Mouse (Mus musculus): Measurements from ENCODE around the gene Pigq.
A peak's percentile ranks its signal among the peaks of the same experiment; 100 is the strongest.

The Pigq gene

GRCm38 (mm10) chr17:25957586-25958051, 12.9 kb upstream of the Pigq start:
- DNase-seq, result no peak

GRCm38 (mm10) chr17:25956631-25957030, 11.9 kb upstream of the Pigq start:
- DNase-seq, result no peak

DNA sequence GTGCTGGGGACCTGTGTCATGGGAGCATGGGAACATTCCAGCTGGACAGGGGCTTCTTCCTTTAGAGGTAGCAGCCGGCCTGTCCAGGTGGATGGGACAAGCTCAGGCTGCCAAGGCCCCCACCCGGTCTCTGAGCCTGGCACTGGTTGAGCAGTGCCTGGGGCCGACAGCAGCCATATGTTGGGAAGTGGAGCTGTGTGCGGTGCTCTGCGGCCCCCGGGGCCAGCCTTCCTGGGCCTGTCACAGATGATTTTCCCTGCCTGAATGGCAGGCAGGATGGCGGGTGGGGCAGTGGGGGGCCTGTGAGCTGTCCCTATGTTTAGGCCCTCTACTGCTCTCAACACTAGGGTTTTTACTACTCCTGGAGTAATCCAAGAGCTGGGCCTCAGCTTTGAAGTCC, 11.5 kb upstream of the Pigq start:
- no peak for DNase-seq

DNA sequence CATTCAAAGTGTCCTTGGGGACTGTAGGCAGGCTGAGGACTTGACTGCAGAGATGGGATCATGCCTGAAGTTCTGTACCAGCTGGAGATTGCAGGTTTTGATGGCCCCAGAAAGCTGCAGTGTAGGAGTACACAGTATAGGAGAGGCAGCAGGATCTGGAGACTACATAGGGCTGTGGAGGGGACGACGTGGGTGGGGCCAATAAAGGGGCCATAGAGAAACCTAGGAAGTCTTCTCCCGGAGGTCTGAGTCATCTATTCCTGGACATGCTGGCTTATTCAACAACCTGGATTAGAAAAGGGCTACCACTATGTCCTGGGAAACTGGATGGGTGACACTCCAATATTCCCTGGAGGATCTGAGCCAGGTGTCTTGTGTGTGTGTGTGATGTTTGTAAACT, 11.0 kb upstream of the Pigq start:
- DNase-seq, result no peak

GRCm38 (mm10) chr17:25954671-25955070, 9.9 kb upstream of the Pigq start:
- DNase-seq, result no peak

DNA sequence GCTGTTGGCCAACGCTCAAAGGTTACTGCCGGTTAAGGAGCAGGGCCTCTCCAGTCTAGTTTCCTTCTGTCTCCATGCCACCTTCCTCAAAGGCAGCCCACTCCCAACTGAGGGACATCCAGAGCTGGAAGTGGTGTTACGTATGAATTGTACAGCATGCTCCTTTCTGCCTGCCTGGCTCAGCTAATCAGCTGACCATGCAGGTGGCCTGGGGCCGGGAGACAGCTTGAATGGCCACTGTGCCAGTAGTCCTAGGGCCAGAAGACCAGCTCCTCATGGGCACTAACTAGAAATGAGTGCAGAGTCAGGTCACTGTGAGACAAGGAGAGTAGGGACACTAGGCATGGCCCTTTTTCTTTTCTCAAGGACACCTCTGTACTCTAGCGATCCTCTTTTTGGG, 8.4 kb upstream of the Pigq start:
- no peak for DNase-seq

DNA sequence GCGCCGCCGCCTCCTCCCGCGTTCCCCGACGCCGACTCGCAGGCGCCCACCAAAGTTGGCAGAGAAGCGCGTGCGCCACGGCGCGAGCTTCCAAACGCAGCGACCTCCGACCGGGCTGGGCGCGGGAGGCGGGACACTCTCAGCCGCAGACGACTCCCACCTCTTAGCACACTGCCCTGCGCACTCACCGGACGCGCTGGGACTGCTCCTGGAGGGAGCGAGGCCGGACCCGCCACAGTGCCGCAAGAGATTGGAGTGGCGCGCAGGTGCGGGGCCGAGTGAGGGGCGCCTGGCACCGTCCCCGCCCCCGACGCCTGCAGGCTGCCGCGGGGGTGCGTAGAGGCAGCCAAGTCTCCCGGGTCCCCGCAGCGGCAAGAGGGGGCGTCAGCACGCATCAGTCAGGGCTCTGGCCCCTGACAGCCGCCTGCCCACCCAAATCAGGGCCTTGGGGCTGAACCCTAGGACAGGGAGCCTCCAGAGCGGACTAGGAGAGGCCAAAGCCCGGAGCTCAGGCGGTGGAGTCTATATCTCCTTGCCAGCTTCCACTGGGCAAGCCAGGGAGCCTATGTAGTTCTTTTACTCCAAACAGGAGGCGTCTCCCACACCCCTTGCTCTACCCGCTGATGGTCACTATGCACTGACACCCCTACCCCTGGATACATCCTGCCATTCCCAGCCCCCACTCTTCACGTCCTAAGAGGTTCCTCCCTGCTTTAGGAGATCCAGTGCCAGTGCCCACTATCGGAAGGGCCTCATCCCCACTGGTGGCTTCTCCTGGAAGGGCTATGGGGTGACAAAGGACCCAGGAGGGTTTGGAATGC, 7.3 kb upstream of the Pigq start, which contains the start of gene A930017K11Rik:
Gene A930017K11Rik, minus strand, starts transcription at position 763 of the 821 bp plus-strand sequence.
- DNase-seq, result no peak

DNA sequence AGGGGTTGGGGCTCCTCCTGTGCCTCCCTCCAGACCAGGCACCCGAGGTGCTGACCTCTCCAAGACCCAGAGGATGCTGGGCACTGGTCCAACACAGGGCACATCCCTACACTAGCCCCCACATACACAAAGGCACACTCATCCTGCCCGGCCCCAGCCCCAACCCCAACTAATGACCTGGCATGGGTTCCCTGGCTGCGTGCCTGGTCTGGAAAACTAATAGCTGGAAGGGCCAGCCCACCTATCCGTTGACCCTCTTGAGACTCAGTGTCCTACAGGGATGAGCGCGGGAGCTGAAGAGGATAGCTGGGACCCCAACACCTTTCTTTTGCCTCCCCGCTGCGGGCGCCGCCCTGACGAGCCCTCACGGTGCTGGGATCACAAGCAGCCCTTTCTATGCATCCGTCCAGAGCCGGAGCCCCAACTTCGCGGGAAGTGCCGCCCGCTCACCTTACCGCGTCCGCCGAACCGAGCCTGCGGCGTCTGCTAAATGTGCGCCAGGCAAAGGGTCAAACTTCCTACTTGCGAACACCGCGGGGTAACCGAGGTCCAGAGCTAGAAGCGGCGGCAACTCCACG, 6.6 kb upstream of the Pigq start:
- DNase-seq, result no peak

DNA sequence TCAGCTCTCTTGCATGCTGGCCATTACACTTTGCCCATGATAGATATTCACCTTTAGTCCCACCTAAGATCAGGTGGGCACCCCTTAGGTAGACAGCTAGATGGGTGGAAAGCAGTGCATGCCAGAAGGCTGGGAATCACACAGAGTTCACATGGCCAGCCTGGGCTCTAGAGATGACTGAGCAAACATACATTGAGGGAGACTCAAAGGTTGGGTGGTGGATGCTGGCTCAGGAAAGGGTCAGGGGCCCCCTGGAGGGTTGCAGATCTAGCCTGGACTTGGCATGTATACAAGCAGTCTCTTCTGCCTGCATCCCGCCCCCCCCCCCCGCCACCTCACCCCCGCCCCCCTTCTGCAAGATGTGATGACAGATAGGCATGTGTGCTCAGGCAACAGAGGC, 6.0 kb upstream of the Pigq start:
- no peak for DNase-seq

DNA sequence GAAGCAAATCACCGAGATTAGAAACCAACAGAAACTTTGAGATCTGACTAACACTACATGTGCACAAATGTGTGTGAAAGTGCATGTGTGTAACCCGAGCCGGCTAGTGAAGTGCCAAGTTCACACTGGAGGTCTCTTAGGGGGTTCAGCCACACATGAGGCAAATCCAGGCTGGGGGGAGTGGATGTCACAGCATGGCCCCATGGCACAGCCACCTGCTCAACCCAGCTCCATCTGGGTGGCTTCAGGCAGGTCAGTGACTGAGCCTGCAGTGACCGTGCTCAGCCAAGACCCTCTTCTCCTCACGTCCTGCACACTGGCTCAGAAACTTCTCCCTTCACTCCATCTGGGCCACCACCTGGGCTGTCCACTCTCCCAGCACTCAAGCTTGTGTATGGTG, 5.2 kb upstream of the Pigq start:
- DNase-seq, result no peak

- no peak for DNase-seq
Measured at GRCm38 (mm10) chr17:25948051-25948450, 3.3 kb upstream of the Pigq start.

- DNase-seq, result no peak
Measured at GRCm38 (mm10) chr17:25947576-25947975, 2.8 kb upstream of the Pigq start.

DNA sequence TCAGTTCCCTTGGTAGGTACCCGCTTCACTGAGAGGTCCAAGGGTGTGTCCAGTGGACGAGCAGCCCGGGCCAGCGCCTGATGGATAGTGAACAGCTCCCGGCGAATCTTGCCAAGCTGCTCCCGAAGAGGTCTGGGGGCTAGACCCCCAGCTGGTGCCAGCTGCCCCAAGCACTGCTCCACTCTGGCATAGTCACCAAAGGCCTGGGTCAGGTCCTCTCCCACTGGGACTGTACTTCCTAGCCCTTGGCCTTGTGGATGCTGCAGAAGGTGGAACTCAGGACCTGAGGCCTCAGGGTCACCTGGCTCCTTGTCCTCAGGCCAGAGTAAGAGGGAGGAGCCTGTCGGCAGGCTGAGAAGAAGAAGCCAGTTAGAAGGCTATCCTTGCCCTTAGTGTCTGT, 2.2 kb upstream of the Pigq start:
- DNase-seq, result no peak

GRCm38 (mm10) chr17:25946349-25946748, 1.6 kb upstream of the Pigq start:
- no peak for DNase-seq

DNA sequence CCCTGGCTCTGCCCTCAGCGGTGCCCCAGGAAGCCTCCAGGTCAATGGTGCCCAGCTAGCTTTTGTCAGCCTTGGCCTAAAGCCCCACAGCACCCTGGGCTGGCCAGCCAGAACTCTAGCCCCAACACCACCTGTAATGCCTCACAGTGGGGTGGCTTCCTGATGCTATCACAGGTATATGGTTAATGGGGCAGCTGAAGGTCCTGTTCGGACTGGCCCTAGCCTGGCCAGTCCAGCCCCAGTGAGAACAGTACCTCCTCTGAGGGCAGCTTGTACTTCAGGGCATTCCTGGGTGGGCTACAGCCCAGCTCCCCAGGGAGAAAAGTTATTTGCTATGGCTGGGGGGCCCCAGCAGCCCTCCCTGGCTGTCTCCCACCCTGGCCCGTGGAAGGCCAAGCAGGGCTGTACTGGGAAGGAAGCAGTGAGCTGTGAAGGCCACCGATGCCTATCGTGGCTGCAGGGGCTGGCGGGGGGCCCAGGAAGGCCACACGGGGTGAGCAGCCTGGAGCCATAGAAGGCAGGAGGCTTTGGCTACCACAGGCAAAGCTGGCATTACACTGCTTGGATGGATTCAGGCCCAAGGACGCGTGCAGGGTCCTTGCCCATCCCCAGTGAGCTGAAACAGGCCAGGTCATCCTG, 900 bp upstream of the Pigq start:
- DNase-seq, result no peak

DNA sequence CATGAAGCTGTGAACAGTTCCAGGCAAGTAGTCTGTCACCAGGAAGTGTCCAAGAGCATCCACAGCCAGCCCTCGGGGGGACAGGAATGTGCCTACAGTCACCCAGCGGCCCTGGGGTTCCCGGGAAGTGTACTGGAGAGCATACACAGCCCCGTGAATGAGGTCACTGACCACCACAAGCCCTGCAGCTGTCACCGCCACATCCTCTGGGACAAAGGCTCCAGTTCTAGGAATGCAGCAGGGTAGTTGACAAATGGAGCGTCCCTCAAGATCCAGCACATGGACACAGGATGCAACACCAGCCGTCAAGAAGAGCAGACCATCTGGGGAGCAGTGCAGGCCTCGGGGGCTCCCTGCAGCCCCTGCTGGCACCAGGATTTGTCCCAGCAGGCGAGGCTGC, 967 bp downstream of the Pigq start:
- no peak for DNase-seq

- DNase-seq, result no peak
Measured at GRCm38 (mm10) chr17:25943221-25943620, 1.5 kb downstream of the Pigq start.

DNA sequence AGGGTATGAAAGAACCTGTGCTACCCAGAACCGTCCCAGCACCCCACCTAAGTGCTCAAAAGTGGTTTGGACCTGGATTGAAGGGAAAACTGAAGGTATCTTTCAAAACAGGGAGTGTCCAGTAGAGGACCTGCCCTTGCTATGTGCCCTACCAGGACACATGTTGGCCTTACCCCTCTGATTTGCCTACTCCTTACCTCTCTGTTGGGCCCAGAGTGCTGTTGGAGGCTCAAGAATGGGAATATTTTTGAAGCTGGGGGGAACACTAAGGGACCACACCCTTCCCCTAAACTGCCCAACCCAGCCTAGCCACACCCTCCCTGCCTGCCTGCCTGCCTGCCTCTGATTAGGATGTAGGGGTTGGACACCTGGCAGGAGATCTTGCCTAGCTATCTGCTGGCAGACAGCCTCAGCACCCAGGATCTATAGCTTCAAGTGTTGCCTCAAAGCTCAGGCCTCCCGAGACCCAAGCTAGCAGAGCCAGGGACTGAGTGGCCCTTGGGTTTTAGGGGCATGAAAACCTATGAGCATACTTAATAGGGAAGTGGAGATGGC, 2.1 kb downstream of the Pigq start:
- DNase-seq, result no peak

- DNase-seq, result peak; percentile 56 to 75
Measured at GRCm38 (mm10) chr17:25941511-25942241, 3.1 kb downstream of the Pigq start.

DNA sequence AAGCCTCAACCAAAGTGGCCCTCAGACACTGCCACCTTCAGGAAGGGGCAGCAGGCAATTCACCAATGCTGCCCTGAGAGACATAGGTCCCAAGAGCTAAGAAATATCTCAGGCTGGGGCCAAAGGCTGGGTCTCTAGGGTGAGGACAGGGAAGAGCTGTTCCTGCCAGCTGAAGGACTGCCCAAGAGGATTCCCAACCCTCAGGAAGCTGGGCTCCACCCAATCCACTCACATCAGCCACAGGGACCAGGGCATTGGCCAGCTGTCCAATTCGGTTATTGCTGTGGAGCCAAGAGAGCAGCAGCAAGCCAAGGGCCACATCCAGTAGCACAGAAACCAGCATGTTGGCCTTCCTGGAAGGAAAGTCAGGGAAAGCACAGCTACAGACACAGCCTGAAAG, 10.2 kb downstream of the Pigq start:
- DNase-seq, result no peak

DNA sequence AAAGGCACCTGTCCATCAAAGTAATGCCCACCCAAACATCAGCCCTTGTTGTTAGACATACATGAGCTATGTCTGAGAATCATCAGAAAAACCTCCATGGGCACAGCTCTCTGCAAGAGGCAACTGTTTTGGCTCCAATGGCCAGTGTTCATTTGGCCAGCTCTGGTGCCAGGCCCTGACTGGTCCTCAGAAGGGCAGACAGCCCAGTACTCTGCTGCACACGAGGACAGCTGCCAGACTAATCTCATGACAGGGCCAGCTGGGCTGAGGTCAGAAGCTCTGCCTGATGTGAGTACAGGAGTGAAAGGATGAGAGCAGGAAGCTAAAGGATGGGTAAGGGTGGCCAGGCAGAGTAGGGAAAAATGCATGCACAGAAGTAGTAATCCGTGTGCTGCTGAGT, 19.4 kb downstream of the Pigq start:
- DNase-seq, result no peak

GRCm38 (mm10) chr17:25922120-25922519, 22.6 kb downstream of the Pigq start:
- no peak for DNase-seq

Measured in spleen, adult 18-20 months (tissue).